Mouse (Mus musculus): ENCODE results near the gene Ltbr.

GRCm38 (mm10) chr6:125267469-125267868 lies 46.2 kb downstream of the Ltbr start:
- TF ChIP-seq CTCF (IDR thresholded peaks at IDR 0.05; ENCODE audit: control insufficient read depth, insufficient read depth, insufficient read length) (no peak), MYOG (IDR thresholded peaks at IDR 0.05; ENCODE audit: control insufficient read depth, extremely low read depth, insufficient read length) (no peak), MAX (IDR thresholded peaks at IDR 0.05) (no peak), USF1 (IDR thresholded peaks at IDR 0.05; ENCODE audit: low read depth) (no peak), MYOD1 (IDR thresholded peaks at IDR 0.05; ENCODE audit: control insufficient read depth, insufficient read length, low read depth) (no peak), CEBPB (IDR thresholded peaks at IDR 0.05; ENCODE audit: low read depth) (no peak)
